Mouse (Mus musculus) embryo, embryonic 9.5 days (tissue): ENCODE measurements around the gene Plcz1.

Experiments
- DNase-seq: peaks from one replicate; pipeline ENCODE4 v3.0.0-alpha.2; 2017; ENCODE audit errors: extremely low spot score

Gene Plcz1

DNA sequence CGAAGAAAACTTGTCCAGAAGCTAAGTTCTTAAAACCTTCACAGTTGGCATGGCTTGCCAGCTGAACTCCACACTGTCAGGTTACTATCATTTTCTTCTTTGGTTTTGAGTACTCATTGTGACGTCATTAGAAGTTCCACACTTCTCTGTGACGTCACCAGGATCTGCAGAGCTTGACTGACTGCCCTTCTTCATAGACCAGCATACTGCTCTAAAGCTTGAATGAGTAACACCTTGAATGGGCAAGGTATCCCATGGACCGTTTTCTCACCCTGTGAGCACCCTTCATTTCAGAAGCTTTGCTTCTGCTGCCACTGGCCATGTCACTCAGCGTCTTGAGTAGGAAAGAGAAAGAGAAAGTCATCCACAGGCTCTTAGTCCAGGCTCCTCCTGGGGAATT, at the start of gene Plcz1:
TSS of gene Plcz1 (minus strand) at position 101 of the 400 bp plus-strand sequence.
- no peak for DNase-seq

DNA sequence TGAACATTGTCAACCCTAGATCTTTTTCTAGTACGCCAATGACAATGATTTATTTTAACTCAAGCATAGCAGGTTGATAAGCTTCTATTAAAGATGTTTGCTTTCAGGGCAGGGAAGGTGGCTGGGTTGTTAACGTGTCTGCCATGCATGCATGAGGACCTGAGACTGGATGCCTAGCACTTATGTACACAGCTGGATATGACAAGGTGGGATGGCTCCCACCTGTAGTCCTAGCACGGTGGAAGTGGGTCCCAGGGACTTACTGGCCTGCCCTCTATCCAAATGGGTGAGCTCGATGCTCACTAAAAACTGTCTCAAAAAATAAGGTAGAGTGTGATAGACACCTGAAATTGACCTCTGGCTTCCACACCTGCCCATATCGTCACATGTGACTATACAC, 48.6 kb upstream of the Plcz1 start:
- DNase-seq, result no peak

DNA sequence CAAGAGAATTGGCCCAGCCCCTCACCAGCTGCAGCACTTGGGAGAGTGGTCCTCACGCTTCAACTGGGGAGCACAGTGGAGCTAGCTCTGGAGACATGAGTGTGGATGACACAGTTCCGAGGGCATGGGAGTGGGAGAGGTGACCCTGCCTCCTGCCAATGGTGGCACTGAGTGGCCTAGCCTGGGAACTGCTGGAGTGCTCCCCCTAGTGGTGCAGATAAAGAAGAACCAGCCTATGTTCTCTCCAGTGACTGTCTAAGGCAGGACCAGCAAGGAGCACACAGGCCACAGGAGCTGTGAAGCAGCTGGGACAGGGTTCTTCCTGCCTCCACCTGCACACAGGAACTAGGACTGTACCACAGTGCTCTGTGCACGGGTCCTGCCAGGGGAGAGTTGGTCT, 40.5 kb upstream of the Plcz1 start:
- DNase-seq, result no peak

DNA sequence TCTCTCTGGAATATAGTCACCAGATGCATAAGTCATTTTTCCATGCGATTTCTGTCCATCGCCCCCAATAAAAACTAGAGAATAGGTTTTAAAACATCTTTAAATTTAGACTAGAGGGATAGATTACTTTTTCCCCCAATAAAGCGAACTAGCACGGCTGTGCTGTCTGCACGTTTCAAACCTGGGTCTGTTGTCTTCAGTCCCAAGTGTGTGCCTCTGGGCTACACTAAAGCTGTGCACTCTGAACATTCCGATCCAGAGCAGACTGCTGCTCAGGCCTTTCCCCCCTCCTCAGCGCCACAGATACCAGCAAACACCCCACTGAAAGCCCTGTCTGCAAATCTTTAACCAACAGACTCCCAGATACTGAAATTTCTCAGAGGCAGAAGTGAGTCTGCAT, 39.7 kb upstream of the Plcz1 start:
- DNase-seq, result no peak

DNA sequence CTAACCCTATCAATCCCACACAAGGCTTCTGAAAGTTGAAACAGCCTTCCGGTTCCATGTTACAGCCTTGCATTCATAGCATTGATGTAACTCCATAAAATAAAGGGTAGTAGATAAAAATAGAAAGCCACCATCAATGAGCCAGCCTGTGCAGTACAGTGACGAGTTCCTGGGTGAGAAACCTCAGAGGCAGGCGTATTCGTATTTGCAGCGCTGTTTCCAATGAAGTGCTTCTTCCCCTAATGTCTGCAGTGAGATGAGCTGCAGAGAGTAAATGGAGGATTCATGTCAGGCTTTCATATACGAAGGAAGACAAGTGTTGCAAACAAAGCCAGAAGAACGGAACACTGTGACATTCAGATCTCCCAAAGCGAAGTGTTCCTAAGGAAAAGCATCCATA, 27.9 kb upstream of the Plcz1 start:
- no peak for DNase-seq

DNA sequence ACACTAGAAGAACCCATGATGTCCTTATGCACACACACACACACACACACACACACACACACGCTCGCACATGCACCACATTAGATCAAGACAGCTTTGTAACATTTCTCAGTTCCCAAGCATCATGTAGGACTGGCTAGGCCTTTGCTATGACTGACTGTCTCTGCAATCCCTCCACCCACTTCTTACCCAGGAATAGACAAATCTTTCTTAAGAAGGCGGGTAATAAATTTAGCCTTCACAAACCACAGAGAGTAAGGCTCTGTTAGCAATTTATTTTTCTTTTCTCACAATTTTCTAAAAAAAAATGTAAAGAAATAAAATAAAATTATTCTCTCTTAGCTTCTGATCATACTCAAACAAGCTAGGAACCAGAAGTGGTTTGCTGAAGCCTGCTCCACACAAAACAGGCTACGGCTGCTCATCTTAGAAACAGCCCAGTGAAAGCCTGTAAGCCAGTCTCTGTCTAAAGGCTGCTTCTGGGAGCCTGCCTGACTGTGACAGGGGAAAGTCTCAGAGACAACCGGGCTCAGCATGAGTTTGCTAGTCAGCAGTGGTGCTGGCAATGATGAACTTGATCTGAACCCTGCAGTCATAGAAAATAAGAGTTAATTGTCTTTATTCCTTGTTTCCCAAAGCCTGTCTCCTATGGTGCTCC, 13.1 kb upstream of the Plcz1 start:
- no peak for DNase-seq

DNA sequence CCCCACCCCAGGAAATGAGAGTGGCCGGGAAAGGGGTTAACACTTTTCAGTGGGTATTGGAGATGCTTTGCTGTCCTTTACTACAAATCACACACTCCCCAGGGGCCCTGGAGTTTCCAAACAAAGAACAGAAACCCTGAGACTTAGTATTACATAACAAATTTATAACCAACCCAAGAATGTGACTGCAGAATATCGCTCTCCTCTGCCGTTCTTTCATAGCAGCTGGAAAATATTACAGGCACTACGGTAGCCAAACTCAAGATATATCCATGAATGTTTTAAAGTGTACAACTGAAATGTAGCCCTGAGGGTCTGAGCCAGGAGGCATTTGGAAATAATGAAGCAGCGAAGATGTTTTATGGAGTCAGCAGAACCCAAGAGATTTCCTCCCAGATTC, 10.2 kb upstream of the Plcz1 start:
- DNase-seq, result no peak

DNA sequence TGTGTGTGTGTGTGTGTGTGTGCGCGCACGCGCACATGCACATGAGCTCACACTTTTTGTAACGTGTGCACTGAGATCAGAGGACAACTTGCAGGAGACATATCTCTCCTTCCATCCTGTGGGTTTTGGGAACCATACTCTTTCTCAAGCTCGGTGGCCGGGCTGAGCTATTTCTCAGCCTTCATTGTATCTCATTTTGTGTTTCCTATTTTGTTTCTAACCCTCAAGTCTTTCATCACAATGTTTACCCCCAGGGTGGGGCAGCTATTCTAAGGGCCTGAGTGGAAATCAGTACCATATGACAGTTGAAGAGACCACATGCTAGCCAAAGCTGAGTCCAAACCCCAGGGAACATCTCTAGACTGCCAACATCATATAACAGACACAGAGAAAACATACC, 305 bp downstream of the Plcz1 start, which contains the start of gene Capza3:
TSS of gene Capza3 (plus strand) at position 301 of the 400 bp plus-strand sequence.
- DNase-seq, result no peak

DNA sequence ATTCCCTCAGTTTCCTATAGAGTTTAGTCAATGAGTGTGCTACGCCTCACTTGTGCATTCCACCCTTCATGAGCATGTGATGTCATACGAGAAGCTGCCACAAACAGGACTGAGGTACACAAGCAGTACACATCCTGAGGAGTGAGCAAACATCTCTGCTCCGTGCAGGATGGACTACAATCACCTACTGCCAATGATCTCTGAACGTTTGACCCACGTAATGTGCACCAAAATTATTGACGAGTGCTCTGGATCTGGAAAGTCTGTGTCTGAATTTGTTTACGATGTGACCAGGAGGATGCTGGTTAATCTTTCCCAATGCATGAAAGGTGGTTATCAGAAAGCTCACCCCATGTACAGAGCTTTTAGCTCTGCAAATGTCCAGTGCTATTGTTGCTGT, 16.9 kb downstream of the Plcz1 start:
- DNase-seq, result no peak

DNA sequence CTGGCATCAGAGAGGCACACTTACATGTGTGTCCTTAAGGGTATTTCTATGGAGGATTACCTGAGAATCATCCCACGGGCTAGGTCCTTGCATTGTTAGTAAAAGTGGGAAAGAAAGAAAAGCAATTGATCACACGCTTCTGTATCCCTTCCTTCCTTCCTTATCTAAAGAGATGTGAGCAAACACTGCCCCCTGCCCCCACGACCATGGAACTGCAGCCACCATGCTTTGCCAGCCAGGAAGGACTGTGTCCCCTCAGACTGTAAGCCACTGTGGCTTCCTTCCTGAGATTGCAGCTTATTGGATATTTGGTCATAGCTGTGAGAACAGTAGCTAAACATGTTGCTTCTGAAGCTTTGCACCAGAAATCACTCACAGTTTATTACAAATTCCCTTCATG, 36.1 kb downstream of the Plcz1 start:
- no peak for DNase-seq

DNA sequence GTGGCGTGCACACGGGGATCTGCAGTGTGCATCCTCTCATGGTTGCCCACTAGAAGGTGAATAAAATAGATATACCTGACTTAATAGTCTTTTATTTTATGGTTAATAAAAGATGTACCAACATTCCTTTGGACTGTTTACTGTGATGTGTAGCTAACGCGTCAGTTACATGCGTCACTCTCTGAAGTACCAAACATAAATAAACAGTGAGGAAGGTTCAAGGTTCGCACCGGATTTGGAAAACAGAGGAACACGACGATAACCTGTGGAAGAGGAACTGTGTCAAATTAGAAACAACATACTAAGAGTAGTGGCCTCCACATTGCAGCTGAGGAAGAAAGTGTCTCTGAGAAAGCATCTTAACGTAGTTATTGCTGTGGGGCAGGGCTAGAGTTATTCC, 51.7 kb downstream of the Plcz1 start:
- DNase-seq, result no peak

DNA sequence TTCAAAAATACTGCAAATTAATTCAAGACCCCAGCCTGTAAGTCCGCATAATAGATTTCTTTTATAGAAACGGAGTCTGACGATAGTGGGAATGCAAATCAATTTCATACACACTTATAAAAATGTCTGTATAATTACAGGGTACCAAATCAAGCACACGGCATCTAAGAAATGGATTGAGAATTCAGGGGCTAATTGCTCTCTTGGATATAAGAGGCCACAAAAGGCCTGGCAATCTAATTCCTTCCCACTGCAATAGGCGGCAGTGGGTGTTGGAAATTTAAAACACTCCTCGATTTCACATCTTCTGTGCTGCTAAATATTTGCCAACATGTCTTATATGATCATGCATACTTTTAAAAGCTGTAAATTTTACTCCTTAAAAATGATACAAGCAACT, 52.2 kb downstream of the Plcz1 start:
- DNase-seq, result no peak

DNA sequence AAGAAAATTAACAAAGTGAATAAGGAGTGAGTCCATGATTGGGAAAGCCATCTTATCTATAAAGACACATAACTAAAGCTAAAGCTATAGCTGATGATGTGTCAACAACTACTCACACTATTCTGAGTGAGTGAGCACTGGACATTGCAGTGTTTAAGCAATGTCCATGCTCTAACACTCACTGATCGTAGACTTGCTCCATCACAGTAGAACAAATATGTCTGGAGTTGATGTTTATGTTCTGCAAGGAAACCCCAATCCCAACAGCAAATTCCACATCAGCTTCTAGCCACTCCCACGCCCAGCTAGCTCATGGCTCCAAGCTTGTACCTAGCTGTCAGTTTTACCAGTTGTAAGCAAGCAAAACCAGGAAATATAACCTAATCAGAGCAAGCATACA, 54.7 kb downstream of the Plcz1 start:
- DNase-seq, result no peak

DNA sequence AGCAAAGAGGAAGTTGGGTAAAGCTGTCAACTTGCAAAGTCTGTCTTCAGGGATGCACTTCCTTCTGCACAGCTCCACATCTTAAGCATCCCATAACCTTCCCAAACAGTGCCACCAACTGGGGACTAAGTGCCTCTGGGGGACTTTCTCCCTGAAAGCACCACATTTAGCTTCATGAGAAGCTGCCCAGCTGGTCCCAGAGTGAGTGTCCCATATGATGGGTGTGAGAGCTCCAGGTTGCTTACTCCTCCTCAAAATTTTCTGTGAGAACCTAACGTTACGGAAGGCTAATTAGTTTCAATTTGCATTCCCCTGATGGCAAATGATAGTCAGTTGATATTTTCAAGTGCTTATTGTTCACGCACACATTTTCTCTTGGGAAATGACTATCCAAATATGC, 57.2 kb downstream of the Plcz1 start:
- DNase-seq, result no peak

DNA sequence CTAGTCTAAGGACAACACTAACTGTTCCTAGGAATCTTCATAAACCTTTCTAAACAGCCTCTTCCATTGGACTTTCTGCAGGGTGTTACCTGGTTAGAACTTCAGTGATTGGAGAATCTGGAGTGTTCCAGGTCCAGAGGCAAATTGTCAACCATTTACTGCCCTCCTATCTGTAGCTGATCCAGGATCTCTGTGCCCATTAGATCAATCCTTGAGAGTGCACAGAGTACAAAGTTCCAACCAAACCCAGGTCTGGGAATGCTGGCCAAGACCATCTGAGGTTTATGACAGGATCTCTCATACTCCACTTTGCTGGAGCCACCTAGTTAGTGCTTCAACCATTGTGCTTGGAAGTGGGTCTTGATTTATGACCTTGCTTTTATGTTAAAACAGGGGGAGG, 60.2 kb downstream of the Plcz1 start:
- no peak for DNase-seq

DNA sequence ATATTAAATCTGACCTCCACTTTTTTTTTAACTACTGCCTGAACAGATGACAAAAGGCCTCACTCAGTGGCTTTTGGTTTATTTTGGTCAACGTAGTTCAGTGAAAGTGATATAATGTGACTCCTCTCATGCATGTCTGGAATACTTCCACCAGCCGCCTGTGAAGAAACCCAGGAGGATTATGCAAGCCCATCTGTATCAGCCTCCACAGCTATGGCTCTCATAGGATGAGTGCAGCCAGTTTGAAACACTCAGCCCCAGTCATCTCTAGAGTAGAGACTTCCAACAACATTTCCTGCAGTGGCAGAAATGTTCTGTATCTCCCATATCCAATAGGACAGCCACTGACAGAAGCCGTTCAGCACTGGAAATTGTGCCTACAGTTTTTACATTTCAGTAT, 63.1 kb downstream of the Plcz1 start:
- DNase-seq, result no peak

DNA sequence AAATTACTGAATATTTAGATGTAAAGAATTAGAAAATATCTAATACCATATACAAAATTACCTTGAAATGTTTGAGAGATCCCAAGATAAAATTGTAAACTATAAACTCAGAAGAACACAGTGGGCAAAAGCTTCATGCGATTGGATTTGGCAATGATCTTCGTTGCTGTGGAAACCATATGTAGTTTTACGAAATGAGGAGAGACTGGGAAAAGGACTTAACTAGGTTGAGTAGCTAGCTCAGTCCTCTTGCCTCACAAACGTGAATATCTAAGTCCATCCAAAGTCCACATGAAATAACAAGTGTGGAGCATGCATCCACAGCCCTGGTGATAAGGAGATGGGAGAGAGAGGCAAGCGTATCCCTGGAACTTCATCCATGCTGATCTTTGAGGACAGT, 66.6 kb downstream of the Plcz1 start:
- DNase-seq, result no peak

DNA sequence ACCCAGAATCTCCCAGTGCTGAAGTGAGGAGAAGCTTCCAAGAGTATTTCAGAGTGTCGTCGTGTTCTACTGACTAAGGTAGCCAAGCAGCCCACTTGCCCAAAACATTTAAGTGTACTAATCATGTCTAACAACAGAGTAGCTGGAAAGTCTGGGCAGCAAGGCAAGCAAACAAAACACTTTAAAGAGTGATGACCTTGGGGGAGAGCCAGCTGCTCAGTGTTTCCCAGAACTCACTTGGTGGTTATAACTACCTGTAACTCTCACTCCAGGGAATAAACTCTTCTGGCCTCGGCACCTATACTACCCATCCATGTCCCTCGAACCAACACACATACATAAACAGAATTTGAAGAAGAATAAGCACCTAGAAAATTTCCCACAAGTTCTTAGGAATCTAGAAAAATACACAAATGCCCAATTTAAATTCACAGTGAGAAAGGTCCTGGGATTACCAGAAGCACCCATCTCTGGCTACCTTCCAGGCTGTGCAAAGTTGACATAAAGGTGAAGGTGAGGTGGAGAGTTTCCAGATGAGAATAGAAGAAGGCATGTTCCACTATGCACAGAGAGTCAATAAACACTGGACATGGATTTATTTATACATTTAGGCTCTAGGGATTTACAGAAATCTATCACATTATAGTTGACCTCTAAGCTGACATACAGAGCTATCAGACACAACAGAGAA, 69.5 kb downstream of the Plcz1 start:
- no peak for DNase-seq

DNA sequence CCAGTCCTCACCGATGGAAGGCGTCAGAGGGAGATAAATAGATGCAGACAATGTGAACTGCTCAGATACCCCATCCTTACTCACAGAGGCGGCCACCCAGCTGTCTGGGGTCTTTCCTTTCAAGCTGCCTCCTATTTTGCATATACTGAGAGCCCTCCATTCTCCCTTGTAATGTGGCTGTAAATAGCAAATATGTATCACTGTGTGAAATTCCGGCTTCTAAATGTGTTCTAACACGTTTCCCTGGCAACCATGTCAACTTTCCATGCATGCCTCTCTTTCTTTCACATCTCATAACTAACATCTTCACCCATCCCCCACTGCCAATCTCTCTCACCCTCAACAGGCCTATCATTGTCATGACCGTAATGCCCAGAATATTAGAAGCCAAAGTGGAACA, 74.6 kb downstream of the Plcz1 start:
- DNase-seq, result no peak

DNA sequence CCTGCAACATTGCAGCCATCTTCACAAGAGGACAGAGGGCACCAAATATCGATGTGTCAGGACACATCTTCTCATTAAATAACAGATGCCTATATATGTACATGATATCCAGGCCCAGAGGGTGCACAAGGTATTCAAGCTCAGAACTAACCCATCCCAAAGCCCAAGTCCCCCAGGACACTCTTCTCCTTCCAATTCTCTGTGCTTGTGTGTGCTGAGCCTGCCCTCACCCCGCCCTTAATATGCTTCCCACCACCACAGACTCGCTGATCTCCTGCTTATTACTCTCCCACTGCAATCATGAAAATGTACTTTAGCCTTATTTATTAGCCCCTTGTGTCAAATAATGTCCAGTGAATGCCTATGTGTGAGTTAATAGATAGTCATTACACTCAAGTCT, 76.4 kb downstream of the Plcz1 start:
- DNase-seq, result no peak

DNA sequence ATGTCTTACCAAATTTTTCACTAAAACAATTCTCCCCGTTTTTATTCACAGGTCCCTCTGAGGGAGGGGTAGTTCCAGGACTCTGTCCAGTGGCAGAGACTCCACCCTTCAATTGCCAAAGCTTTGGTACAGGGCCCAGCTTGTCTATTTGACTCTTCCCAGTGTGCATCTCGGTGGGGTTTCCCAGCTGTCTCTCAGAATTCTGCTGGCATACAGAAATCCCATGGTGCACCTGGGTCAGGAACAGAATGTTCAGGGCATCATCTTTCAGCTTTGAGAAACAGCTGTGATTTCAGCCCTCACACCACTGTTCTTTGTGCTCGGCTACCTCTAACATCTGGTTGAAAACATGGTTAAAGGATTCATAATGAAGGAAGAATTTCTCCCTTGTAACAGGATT, 77.5 kb downstream of the Plcz1 start:
- DNase-seq, result no peak

DNA sequence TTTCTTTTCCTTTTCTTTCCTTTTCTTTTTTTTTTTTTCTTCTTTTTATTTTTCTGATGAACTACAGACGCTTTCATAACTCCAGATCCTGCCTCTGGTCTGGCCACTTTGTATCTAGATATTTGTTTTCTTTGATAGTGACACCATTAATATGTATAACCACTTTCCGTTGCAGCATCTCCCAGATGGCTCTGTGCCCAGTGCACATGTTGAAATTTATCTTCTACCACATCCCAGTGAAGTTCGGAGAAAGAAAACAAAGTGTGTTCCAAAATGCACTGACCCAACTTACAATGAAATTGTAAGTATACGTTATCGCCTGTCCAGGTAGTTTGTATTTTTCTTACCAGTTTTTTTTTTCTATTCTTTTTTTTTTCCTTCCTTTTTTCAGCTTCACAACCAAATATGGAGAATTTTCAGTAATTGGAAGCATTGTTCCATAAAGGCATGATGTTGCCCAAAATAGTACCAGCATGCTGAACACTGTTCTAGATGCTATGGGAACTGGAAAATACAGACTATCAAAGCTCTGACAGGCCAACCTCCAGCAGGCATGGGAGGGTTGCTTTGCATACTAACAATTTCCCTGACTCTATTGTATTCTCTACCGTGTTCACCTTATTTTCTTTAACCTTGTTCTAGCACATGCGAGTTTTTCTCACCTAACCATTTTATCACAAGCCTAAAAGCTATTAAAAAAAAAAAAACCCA, 83.6 kb downstream of the Plcz1 start:
- no peak for DNase-seq

DNA sequence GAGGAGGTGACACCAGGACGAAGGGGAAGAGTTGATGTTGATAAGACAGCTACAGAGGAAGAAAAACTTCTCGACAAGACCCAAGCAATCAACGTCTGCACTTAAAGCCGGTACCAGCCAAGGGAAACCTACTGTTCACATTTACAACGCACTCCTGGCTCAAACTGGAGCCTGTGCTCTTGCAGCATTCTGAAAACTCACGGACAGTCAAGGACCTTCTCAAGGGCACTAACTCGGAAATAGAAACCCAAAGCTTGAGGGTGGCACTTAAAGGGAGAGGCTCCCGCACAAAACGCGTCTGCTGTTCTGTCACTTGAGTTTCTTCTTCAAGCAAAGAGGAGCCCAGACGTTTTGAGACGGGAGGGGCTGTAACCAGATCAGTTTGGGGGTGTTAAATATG, 87.7 kb downstream of the Plcz1 start:
- DNase-seq, result no peak
